Mouse (Mus musculus): ENCODE data around the gene Onecut1.

DNA sequence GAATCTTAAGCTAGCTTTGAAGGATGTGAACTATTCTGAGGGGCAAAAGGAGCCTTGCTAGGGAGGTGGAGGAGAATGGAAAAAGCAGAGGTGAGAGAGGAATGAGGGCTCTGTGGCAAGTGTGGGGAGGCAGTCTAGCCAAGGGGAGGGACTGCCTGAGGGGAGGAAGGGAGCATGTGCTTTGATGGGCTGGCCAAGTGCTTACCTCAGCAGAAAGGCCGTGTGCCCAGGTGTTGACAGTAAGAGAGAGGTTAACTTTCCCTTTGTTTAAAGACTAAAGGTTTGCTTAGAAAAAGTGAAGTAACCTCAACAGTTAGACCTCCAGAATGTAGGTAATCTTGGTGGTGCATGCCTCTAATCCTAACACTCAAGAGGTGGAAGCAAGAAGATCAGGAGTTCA, 59.7 kb downstream of the Onecut1 start:
- TF ChIP-seq EP300 (IDR thresholded peaks at IDR 0.05; ENCODE audit: insufficient read depth, low read depth, low read length) (no peak), CTCF (IDR thresholded peaks at IDR 0.05) (no peak)

Measured in heart, adult 2 months (tissue).